Mouse (Mus musculus): Measurements from ENCODE around the gene Pygo1.

GRCm38 (mm10) chr9:72943424-72943823 is 18.0 kb downstream of the Pygo1 start:
- TF ChIP-seq CTCF (conservative IDR thresholded peaks at IDR 0.05; ENCODE audit: insufficient read depth, insufficient read length, low read depth, low read length) (peak; percentile 23; the same call in 1 of the 2 replicates), POLR2A (IDR thresholded peaks at IDR 0.05; ENCODE audit: low read depth, low read length) (no peak)

Measured in kidney, adult 2 months (tissue).